Mouse (Mus musculus): Measurements from ENCODE around the gene Zbtb48.

GRCm38 (mm10) chr4:152072121-152072601 is 44.7 kb upstream of the Zbtb48 start, which contains the start of gene Plekhg5:
- TF ChIP-seq MAX (IDR thresholded peaks at IDR 0.05; ENCODE audit: low read depth) (no peak), POLR2A (IDR thresholded peaks at IDR 0.05; ENCODE audit: insufficient read length, low read depth) (no peak), POLR2AphosphoS2 (IDR thresholded peaks at IDR 0.05; ENCODE audit: insufficient read length, low read depth) (no peak), TCF12 (IDR thresholded peaks at IDR 0.05; ENCODE audit: insufficient read depth, poor library complexity, severe bottlenecking) (no peak), MYOG (IDR thresholded peaks at IDR 0.05; ENCODE audit: control insufficient read depth in 1 of 3, insufficient read depth in 1 of 3, insufficient read length in 2 of 3, low read depth in 2 of 3) (peak in 2 of 3 experiments; percentile 31 to 82)

Data from myocyte (in vitro differentiated cells).